Mouse (Mus musculus) spleen, postnatal 10 days (tissue): Measurements from ENCODE around the gene Cox10.

Experiments used
- DNase-seq, 2 experiments: peaks; one replicate each; pipeline ENCODE4 v3.0.0; 2021 to 2022; ENCODE audit warnings: low spot score in 2 of 2

Cox10 gene

GRCm38 (mm10) chr11:64047432-64047831 is 31.8 kb downstream of the Cox10 start:
- no peak for DNase-seq

- DNase-seq, result no peak
Measured at GRCm38 (mm10) chr11:64045041-64045440, 34.2 kb downstream of the Cox10 start.

DNA sequence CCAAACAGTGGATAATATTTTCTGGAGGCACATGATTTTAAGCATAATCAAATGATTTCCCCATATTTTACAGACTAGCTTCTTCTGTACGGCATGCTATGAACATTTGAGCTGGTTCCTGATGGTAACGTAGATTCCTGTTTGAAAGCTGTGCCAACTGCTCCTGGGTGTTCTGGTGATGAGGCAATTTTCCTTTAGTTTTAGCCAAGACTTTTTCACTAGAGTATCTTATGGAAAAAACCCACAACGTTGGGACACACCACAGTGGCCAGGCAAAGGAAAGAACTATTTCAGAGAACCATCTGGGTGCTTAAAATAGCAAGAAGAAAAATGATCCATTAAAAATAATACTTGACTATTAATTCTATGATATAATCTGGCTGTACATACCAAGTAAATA is 35.2 kb downstream of the Cox10 start:
- no peak for DNase-seq

- no peak for DNase-seq
Measured at GRCm38 (mm10) chr11:64041281-64041680, 38.0 kb downstream of the Cox10 start.

GRCm38 (mm10) chr11:64039600-64039999 is 39.7 kb downstream of the Cox10 start:
- DNase-seq, result no peak

GRCm38 (mm10) chr11:64037471-64038125 is 41.7 kb downstream of the Cox10 start:
- no peak for DNase-seq

- DNase-seq, result no peak
Measured at GRCm38 (mm10) chr11:64036306-64036705, 43.0 kb downstream of the Cox10 start.

- no peak for DNase-seq
Measured at GRCm38 (mm10) chr11:64035709-64036108, 43.6 kb downstream of the Cox10 start.

GRCm38 (mm10) chr11:64034686-64035085 is 44.6 kb downstream of the Cox10 start:
- no peak for DNase-seq

- DNase-seq, result no peak
Measured at GRCm38 (mm10) chr11:64027423-64027822, 51.8 kb downstream of the Cox10 start.

DNA sequence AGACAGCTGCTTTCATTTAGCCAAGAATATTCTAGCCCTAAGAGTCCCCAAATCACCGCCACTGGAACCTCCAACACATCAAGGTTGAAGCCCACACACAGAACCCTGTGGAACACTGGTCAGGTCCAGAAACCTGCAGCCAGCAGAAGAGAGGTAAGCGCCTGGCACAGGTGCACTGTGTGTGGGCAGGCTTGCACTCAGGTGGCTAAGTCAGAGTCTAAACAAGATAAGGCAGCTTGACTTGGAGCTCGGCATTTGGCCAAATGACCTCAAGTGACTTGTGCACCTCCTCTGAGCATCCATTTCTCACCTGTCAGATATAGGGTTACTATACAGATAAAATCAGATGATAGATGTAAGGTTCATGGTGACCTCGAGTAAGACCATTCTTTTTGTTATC is 53.4 kb downstream of the Cox10 start:
- no peak for DNase-seq

- no peak for DNase-seq
Measured at GRCm38 (mm10) chr11:64024575-64024974, 54.7 kb downstream of the Cox10 start.

DNA sequence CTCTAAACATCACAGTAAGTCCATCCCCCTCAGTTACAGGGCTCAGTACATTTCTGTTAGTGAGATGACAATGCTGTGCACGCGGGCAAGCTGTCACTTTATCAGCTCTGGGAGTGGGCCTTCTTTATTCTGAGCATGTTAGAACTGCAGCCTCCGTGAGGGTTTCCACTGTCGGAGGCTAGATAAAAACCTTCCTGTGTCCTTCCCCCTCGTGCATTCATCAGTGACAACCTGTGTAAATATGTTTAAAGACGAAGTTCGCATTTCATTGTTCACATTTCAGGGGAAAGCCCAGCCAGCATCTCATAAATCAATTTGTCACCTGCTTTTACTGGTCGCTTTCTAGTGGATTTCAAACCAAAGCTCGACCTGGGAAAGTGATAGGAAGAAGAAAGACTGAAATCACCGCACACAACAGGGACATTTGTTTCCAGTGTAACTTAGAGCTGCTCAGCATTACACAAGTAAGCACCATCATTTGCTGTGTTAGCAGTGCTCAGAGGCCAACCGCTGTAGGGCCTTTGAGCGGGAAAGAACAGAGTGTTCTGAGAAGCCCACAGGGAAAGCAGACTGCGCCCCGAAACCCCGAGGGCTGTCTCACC is 55.8 kb downstream of the Cox10 start:
- no peak for DNase-seq

- DNase-seq, result no peak
Measured at GRCm38 (mm10) chr11:64022403-64023047, 56.7 kb downstream of the Cox10 start.

- DNase-seq, result no peak
Measured at GRCm38 (mm10) chr11:64019235-64019634, 60.0 kb downstream of the Cox10 start.

DNA sequence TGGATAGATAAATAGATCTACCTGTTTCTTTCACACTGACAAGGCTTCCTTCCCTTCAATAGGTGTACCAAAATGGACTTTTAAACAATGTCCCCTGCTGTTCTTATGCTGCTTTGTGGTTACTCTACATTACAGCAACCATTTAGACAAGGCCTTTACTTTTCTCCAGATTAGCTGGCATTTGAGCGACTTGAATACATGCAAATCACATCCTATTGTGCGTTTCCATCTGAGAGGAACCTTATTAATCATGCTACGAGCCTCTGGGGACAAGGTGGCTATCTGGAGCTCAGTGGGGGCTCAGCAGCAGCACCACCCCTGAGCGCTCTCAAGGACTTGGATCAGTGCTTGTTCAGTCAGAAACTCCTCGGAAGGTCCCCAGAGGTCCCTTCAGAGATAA is 61.1 kb downstream of the Cox10 start:
- no peak for DNase-seq

DNA sequence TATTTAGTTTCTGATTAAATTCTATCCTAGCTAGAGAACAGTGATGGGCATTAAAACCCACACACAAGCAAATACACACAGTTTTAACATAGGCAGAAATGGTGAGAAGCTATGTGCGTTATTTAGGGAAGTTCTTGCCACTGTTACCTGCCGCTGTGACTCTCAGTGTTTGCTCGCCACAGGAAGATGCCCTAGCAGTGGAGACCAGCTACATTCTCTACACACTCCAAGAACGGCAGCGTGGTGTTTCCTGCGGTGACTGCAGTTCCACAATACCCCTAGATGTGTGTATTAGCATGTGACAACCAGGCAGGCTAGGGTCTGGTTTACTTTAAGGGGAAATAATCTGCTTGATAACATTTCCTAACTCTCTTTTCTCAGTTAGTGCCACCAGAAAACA is 64.0 kb downstream of the Cox10 start:
- no peak for DNase-seq

- DNase-seq, result peak in 1 of 2 experiments; percentile 30
Measured at GRCm38 (mm10) chr11:64010724-64011496, 68.4 kb downstream of the Cox10 start.

GRCm38 (mm10) chr11:64004152-64004551 is 75.1 kb downstream of the Cox10 start:
- DNase-seq, result no peak

- DNase-seq, result no peak
Measured at GRCm38 (mm10) chr11:64003484-64003883, 75.8 kb downstream of the Cox10 start.

- DNase-seq, result no peak
Measured at GRCm38 (mm10) chr11:64002629-64003028, 76.6 kb downstream of the Cox10 start.

- no peak for DNase-seq
Measured at GRCm38 (mm10) chr11:64001111-64001510, 78.2 kb downstream of the Cox10 start.
